Mouse (Mus musculus) testis, adult 2 months (tissue): Measurements from ENCODE around the gene Foxa3. TPM values are rescaled to one million over a fixed set of nuclear protein-coding genes. Genes with fewer than 3 reads are reported as not detected.

Experiments
- H3K27ac ChIP-seq: fragments of 200-500 bp; 2 replicates; pipeline ENCODE4 v1.5.1; 2012; ENCODE audit warnings: low read depth, low read length; ENCODE audit not compliant: control insufficient read depth, insufficient read depth
- H3K27me3 ChIP-seq: fragments of 200-500 bp; 2 replicates; pipeline ENCODE4 v1.6.1; 2012; ENCODE audit warnings: mild to moderate bottlenecking, low read length, moderate library complexity; ENCODE audit not compliant: control insufficient read depth, insufficient read depth
- H3K36me3 ChIP-seq: fragments of 200-500 bp; 2 replicates; pipeline ENCODE4 v1.6.1; 2012; ENCODE audit warnings: mild to moderate bottlenecking, low read length; ENCODE audit not compliant: control insufficient read depth, insufficient read depth
- H3K4me1 ChIP-seq: fragments of 200-500 bp; 2 replicates; pipeline ENCODE4 v1.6.1; 2012; ENCODE audit warnings: low read length; ENCODE audit not compliant: control insufficient read depth, insufficient read depth
- H3K4me3 ChIP-seq: fragments of 200-500 bp; 2 replicates; pipeline ENCODE4 v1.5.1; 2012; ENCODE audit warnings: low read depth, mild to moderate bottlenecking, low read length, moderate library complexity, mixed read lengths; ENCODE audit not compliant: control insufficient read depth
- CTCF ChIP-seq: fragments of 200-500 bp; IDR thresholded peaks from 2 replicates; pipeline ENCODE4 v1.5.1; 2012; ENCODE audit warnings: low read depth, mild to moderate bottlenecking, inconsistent platforms, low read length, moderate library complexity; ENCODE audit not compliant: control insufficient read depth, insufficient read depth, insufficient replicate concordance
- POLR2A ChIP-seq: fragments of 200-500 bp; IDR thresholded peaks from 2 replicates; pipeline ENCODE4 v1.6.1; 2012; ENCODE audit warnings: low read depth, mild to moderate bottlenecking, inconsistent platforms, low read length, moderate library complexity; ENCODE audit not compliant: control insufficient read depth
- polyA plus RNA-seq: library from polyadenylated mRNA; depleted of rRNA; stranded (reverse); fragments of >200 nt; gene quantifications from 2 replicates; pipeline ENCODE4 v1.2.3, GENCODE M21; 2012; rRNA removed

The Foxa3 gene
- polyA plus RNA-seq, 1 experiment: 2.1 TPM

DNA sequence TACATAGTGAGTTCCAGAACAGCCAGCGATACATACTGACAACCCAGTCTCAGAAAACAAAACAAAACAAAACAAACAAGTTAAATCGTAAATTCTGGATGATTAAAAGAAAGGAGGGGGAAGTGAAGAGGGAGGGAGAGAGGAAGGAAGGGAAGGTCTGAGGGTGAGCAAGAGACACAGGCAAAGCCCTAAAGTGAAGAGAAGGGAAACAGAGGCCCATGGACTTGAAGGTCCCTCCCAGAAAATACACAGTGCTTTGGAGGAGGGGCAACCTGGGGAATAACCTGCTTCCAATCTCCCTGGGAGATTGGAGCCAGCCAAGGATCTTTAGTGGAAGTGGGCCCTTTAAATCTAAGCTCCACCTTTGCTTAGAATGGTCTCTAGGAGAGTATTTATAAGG lies 36.2 kb downstream of the Foxa3 start, which contains the start of gene Nanos2:
Gene Nanos2, plus strand, starts transcription at position 301 of the 400 bp plus-strand sequence.
- Histone ChIP-seq H3K4me1 (peaks cover 19% of the 10 kb centered on the region), H3K4me3 (no peak within 1 kb of the TSS), H3K27me3 (no peaks in the 10 kb centered on the region), H3K27ac (no peak within 1 kb of the TSS), H3K36me3 (no peaks in the 10 kb centered on the region)
- TF ChIP-seq POLR2A: no peak
- no peak for TF ChIP-seq CTCF

GRCm38 (mm10) chr7:18986503-18986902 lies 36.8 kb downstream of the Foxa3 start:
- peaks cover 13% of the 10 kb centered on the region for H3K4me1 ChIP-seq
- TF ChIP-seq CTCF (no peak), POLR2A (no peak)
- H3K36me3 ChIP-seq: no peaks in the 10 kb centered on the region
- H3K4me3 ChIP-seq: no peak overlapping the region
- no peaks in the 10 kb centered on the region for H3K27me3 ChIP-seq
- H3K27ac ChIP-seq: no peak overlapping the region

DNA sequence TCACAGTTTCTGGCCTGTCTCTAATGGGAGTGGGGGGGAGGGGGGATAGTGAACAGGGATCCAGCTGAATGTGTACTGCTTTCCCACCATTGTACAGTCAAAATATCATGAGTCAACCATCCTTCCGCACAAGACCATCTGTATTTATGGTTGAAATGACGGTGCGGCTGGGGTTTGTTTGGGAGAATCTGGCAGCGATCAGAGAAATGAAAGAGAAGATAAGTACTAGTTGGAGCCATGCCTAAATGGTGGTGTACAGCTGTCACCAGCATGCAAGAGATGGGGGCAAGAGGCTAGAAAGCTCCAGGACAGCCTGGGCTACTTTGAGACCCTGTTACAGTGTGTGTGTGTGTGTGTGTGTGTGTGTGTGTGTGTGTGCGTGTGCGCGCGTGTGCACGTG lies 45.0 kb downstream of the Foxa3 start:
- no peak for TF ChIP-seq CTCF
- no peak for TF ChIP-seq POLR2A

DNA sequence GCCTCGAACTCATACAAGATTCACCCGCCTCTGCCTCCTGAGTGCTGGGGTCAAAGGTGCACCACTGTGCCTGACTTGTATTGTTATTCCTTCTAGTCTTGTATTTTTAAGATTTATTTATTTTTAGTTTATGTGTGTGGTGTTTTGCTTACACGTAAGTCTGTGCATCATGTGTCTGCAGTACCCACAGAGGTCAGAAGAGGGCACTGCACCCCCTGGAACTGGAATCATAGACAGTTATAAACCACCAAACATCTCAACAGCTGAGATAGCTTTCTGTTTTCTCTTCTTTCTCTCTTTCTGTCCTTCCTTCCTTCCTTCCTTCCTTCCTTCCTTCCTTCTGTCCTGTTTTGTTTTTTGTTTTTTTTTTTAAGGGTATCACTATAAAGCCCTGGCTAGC lies 52.4 kb downstream of the Foxa3 start:
- no peak overlapping the region for H3K4me3 ChIP-seq
- H3K27me3 ChIP-seq: no peaks in the 10 kb centered on the region
- TF ChIP-seq CTCF (no peak), POLR2A (no peak)
- H3K27ac ChIP-seq: no peak overlapping the region
- 0 out of 2 replicates have a peak, but pooled peaks cover 2% of the 10 kb centered on the region for H3K4me1 ChIP-seq
- H3K36me3 ChIP-seq: no peaks in the 10 kb centered on the region

More for the DNA sequence above, 45.0 kb downstream of the Foxa3 start:
- Histone ChIP-seq H3K36me3 (no peaks in the 10 kb centered on the region), H3K27ac (no peak overlapping the region), H3K27me3 (no peaks in the 10 kb centered on the region), H3K4me3 (no peak overlapping the region), H3K4me1 (no peaks in the 10 kb centered on the region)

DNA sequence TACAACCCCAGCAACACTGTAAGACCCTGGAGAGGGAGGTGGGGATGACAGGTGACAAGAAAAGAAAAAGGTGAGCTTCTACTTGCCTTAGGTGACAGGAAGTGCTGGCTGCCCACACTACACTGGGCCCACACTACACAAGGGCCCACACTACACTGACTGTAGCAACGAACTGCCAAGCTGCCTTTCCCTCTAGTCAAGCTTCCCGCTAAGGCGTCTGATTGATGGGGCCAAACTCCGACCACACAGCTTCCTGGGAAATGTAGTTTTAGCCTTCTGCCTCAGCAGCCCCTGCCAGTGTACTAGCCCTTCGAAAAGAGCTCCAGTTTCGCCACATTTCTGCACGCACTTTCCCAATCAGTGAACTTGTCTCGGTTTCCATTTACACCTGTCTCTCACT lies 55.7 kb downstream of the Foxa3 start:
- no peaks in the 10 kb centered on the region for H3K36me3 ChIP-seq
- no peaks in the 10 kb centered on the region for H3K27me3 ChIP-seq
- no peak overlapping the region for H3K4me3 ChIP-seq
- TF ChIP-seq POLR2A (no peak), CTCF (no peak)
- peaks cover 10% of the 10 kb centered on the region for H3K4me1 ChIP-seq
- no peak overlapping the region for H3K27ac ChIP-seq

- no peak overlapping the region for H3K4me3 ChIP-seq
- H3K4me1 ChIP-seq: peaks cover 24% of the 10 kb centered on the region
- H3K27me3 ChIP-seq: no peaks in the 10 kb centered on the region
- TF ChIP-seq CTCF (no peak), POLR2A (no peak)
- no peaks in the 10 kb centered on the region for H3K36me3 ChIP-seq
- H3K27ac ChIP-seq: no peak overlapping the region
These were observed 58.0 kb downstream of the Foxa3 start for GRCm38 (mm10) chr7:18965312-18965711.

DNA sequence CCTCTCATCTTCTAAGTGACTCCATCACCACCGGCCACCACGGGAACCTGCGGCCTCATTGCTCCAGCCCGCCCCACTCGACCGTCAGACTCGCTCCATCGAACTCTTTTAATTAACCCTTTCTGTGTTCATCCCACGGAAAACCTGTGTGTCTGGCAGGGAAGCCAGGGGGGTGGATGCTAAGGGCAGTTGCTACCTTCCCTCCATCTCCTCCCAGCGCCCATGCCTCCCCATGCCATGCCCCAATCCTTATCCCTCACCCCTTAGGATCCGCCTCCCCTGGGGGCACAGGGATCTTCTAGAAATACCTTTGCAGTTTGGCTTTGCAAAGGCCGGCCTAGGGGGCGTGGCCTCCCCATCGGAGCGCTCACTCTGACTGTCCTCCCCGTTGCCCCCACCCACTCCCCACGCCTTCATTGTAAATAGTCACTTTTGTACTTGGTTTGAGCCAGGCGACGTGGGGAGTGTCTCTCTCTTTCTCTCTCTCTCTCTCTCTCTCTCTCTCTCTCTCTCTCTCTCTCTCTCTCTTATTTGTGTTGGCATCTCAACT lies 60.0 kb downstream of the Foxa3 start:
- Histone ChIP-seq H3K27me3 (no peaks in the 10 kb centered on the region), H3K4me1 (peaks cover 35% of the 10 kb centered on the region), H3K36me3 (no peaks in the 10 kb centered on the region), H3K4me3 (no peak overlapping the region), H3K27ac (no peak overlapping the region)
- TF ChIP-seq CTCF (no peak), POLR2A (no peak)

Other genes with a start within 250 kb of the Foxa3 start
- 8.5 and 11.8 TPM in 2 replicates for gene Psg19, start 225.0 kb downstream of the Foxa3 start, polyA plus RNA-seq
- 1.1 and 2.3 TPM in 2 replicates for gene Psg17, start 201.9 kb downstream of the Foxa3 start, polyA plus RNA-seq
- 0.63 and 0.94 TPM in 2 replicates for gene Mill2, start 183.6 kb downstream of the Foxa3 start, polyA plus RNA-seq
- 0.14 TPM in 1 of 2 replicates, not detected in the other for gene Pglyrp1, start 152.2 kb downstream of the Foxa3 start, polyA plus RNA-seq
- gene Ccdc61, start 113.1 kb downstream of the Foxa3 start, polyA plus RNA-seq: 23.8 and 26.8 TPM in 2 replicates
- gene Nova2, start 97.7 kb downstream of the Foxa3 start, polyA plus RNA-seq: 2.4 TPM in 2 replicates
- gene Nanos2, start 36.1 kb downstream of the Foxa3 start, polyA plus RNA-seq: 0.08 and 0.10 TPM in 2 replicates
- 35.6 and 42.9 TPM in 2 replicates for gene Mypop, start 32.3 kb downstream of the Foxa3 start, polyA plus RNA-seq
- 4.9 and 5.4 TPM in 2 replicates for gene Irf2bp1, start 19.5 kb downstream of the Foxa3 start, polyA plus RNA-seq
- gene Sympk, start 839 bp upstream of the Foxa3 start, polyA plus RNA-seq: 196 and 222 TPM in 2 replicates
- gene Rsph6a, start 31.2 kb upstream of the Foxa3 start, polyA plus RNA-seq: 226 and 241 TPM in 2 replicates
- gene Dmwd, start 52.7 kb upstream of the Foxa3 start, polyA plus RNA-seq: 83.7 and 92.1 TPM in 2 replicates
- 75.3 and 91.2 TPM in 2 replicates for gene Dmpk, start 60.3 kb upstream of the Foxa3 start, polyA plus RNA-seq
- gene Six5, start 71.1 kb upstream of the Foxa3 start, polyA plus RNA-seq: 3.3 and 3.5 TPM in 2 replicates
- 13.2 and 16.4 TPM in 2 replicates for gene Gm4969, start 94.8 kb upstream of the Foxa3 start, polyA plus RNA-seq
- gene Fbxo46, start 96.3 kb upstream of the Foxa3 start, polyA plus RNA-seq: 49.3 and 59.7 TPM in 2 replicates
- gene Qpctl, start 125.8 kb upstream of the Foxa3 start, polyA plus RNA-seq: 12.7 and 13.5 TPM in 2 replicates
- 135 and 140 TPM in 2 replicates for gene Snrpd2, start 126.2 kb upstream of the Foxa3 start, polyA plus RNA-seq
- 20.9 and 24.3 TPM in 2 replicates for gene Gipr, start 142.6 kb upstream of the Foxa3 start, polyA plus RNA-seq
- 11.1 and 12.9 TPM in 2 replicates for gene Eml2, start 152.9 kb upstream of the Foxa3 start, polyA plus RNA-seq
- gene Gpr4, start 189.0 kb upstream of the Foxa3 start, polyA plus RNA-seq: 9.5 and 16.2 TPM in 2 replicates
- 13.6 and 14.5 TPM in 2 replicates for gene Opa3, start 204.8 kb upstream of the Foxa3 start, polyA plus RNA-seq
- 42.4 and 44.7 TPM in 2 replicates for gene Vasp, start 248.3 kb upstream of the Foxa3 start, polyA plus RNA-seq